In genomic region chr8:94850049-94850448, GRCm38 (mm10) we compare ENCODE assay signal across 27 mouse cellular contexts. TPM values are rescaled to one million over a fixed set of nuclear protein-coding genes. Genes with fewer than 3 reads are reported as not detected.
"Had no signal": no experiment of that assay in that cellular context is flagged by ENCODE, and none has a peak within 500 bp of the region (broad histone marks: within the 10 kb centered on the region; RNA-seq: fewer than 3 reads in every experiment).

No protein-coding gene starts in this region.

- H3K27ac ChIP-seq: heart, embryonic 13.5 days; heart, embryonic 15.5 days; hindbrain, embryonic 13.5 days; hindbrain, embryonic 15.5 days; hindbrain, postnatal 0 days; kidney, embryonic 15.5 days; kidney, postnatal 0 days; left cerebral cortex, adult 2 months; limb, embryonic 10.5 days; limb, embryonic 12.5 days; liver, embryonic 13.5 days; liver, embryonic 15.5 days had no signal

- H3K4me3 ChIP-seq: heart, embryonic 13.5 days; heart, embryonic 15.5 days; hindbrain, embryonic 13.5 days; hindbrain, embryonic 15.5 days; kidney, embryonic 15.5 days; left cerebral cortex, adult 2 months; limb, embryonic 10.5 days; limb, embryonic 12.5 days; liver, embryonic 13.5 days; liver, embryonic 15.5 days had no signal

- H3K4me1 ChIP-seq: heart, embryonic 13.5 days; heart, embryonic 15.5 days; hindbrain, embryonic 13.5 days; hindbrain, embryonic 15.5 days; kidney, embryonic 15.5 days; limb, embryonic 10.5 days; limb, embryonic 12.5 days; liver, embryonic 13.5 days; liver, embryonic 15.5 days had no signal

- DNase-seq: gastrocnemius, postnatal 25 days; heart, adult 18-20 months; heart, postnatal 14 days; heart, postnatal 36 days; kidney, adult 11 months; kidney, adult 2 months; kidney, adult 9 months; kidney, postnatal 14 days; kidney, postnatal 36 days; layer of hippocampus, adult 9-11 months; liver; liver, embryonic 13.5 days had no signal

RNA-seq across cellular contexts. Expression of gene Ccl17, which starts 39.8 kb away (rescaled TPM):
- total RNA-seq: gastrocnemius, postnatal 25 days; heart, postnatal 14 days; heart, postnatal 36 days; hematopoietic stem cell, adult 5-6 weeks; hindbrain, postnatal 0 days had no signal
- polyA plus RNA-seq: heart, postnatal 0 days; hindbrain, embryonic 11.5 days; hindbrain, embryonic 13.5 days; intestine, embryonic 14.5 days; kidney, embryonic 15.5 days; limb, embryonic 10.5 days; limb, embryonic 12.5 days; liver, embryonic 15.5 days had no signal
